Mouse (Mus musculus): ENCODE measurements at regions not wholly inside any gene's neighbourhood (a gene's known extent, or its start where the extent isn't known, plus 50 kb on each side); places are given as distances from the start of the nearest gene placed in this dataset.

DNA sequence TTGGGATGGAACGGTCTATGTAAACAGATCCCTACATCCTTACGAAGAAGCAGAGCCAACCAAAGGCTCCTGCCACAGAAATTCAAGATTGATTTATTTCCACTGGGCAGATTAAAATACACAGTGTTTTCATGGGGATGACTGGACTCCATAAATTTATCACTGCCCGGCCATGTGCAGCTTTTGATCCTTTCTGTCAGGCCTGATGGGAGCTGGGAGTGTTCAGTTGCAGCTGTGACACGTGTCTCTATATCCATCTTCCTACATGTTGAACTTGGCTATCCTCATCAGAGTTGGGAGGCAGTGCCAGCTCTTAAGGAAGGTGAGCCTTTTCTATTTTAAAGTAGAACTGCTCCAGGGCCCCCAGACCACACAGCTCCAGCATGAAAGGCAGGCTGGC is 218.9 kb downstream of the Wdr11 start:
- TF ChIP-seq POLR2A (IDR thresholded peaks at IDR 0.05; ENCODE audit: borderline replicate concordance, extremely low read depth, insufficient read depth, insufficient read length, poor library complexity, severe bottlenecking) (no peak), CTCF (IDR thresholded peaks at IDR 0.05; ENCODE audit: borderline replicate concordance, extremely low read depth, insufficient read depth, insufficient read length) (no peak)
